Mouse (Mus musculus): ENCODE measurements around the gene 3110082J24Rik.

3110082J24Rik gene

GRCm38 (mm10) chr5:30118018-30118417, 12.1 kb upstream of the 3110082J24Rik start:
- no peak for DNase-seq (ENCODE audit: low spot score in 2 of 2)

DNA sequence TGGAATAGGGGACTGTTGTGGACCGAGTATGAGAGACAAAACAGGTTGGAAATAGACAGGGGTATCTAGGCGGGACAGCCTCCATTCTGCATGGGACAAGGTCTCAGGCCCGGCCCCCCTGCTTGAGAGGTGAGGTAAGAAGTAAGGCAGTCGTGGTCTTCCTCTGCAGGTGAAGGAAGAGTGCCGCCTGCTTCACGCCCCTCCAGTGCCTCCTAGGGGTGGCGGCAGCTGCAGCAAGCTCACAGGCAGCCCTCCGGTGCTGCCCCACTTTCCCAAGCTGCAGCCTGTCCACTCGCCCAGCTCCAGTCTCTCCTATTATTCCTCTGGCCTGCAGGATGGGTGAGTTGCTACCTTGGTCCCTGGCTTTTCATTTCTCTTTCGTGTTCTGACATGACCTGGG, 9.8 kb upstream of the 3110082J24Rik start:
- no peak for DNase-seq (ENCODE audit: low spot score in 2 of 2)

DNA sequence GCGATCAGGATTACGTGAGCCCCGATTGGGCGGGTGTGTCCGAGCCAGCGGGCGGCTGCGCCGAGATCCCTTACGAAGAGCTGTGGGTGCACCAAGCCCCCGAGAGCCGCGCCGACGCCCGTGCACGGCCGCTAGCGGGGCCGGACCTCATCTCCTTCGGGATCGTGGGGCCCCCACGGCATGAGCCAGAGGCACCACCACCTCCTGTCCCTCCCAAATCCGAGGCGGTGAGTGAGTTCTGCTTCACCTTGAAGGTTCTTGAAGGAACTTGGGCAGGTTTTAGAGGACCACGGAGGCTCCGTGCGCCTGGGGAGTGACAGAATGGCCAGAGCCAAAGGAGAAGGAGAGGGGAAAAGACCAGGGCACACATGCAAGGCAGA, 8.9 kb upstream of the 3110082J24Rik start:
- DNase-seq (ENCODE audit: low spot score in 2 of 2) = no peak

GRCm38 (mm10) chr5:30113881-30114760, 8.2 kb upstream of the 3110082J24Rik start:
- DNase-seq (ENCODE audit: low spot score in 2 of 2) = peak; percentile 64 to 79

DNA sequence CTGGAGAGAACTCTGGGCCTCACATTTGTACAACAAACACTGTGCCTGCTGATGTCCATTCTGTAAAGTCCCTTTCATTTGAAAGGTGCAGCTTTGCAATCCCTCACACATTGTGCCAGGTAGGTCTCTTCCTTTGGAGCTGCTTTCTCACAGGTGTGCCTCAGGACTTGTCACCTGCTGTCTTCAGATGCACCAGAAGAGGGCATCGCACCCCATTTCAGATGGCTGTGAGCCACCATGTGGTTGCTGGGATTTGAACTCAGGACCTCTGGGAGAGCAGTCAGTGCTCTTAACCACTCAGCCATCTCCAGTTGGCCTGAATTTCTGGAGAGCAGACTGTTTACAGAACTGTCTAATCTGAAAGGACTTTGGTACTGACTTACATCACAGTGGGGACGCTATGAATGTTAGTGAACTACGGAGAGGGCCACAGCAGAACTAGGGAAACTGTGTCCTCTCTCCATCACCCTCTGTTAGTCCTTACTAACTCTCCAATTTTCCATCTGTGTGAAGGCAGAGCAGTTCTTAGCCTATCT, 6.7 kb upstream of the 3110082J24Rik start:
- DNase-seq (ENCODE audit: low spot score in 2 of 2) = no peak

- DNase-seq (ENCODE audit: low spot score in 2 of 2) = no peak
Observed at GRCm38 (mm10) chr5:30111771-30112170, 5.9 kb upstream of the 3110082J24Rik start.

GRCm38 (mm10) chr5:30111126-30111525, 5.2 kb upstream of the 3110082J24Rik start:
- no peak for DNase-seq (ENCODE audit: low spot score in 2 of 2)

DNA sequence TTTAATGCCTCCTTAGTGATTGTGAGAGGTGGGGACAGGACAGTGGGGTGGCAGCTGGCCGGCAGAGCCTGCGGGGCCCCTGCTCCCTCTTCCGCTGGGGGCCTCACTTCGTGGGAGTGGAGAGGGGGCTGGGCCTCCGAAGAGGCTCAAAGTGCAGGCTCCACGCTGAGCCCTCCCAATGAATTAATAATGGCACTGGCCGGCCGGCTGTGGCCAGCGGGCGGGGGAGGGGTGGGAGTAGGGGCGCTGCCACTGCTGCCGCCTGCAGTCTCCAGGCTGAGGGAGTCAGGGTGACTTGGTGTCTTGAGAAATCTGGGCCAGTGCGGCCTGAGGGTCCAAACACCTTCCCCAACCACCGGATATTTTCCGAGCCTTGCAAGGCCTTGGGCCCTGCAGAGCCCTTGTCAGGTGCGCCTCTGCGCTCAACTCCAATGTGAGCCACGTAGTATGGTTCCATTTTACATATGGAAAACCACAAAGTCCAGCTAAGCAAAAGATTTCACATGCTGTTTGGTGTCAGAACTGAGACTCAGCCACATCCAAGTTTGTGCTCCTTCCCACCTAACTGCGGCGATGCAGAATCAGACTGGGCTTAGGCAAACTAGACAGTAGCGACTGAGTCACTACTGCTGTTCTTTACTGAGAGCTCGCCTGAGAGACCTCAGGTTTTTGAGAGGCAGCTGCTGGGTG, 4.6 kb upstream of the 3110082J24Rik start:
- DNase-seq (ENCODE audit: low spot score in 2 of 2) = no peak

GRCm38 (mm10) chr5:30109899-30110298, 4.0 kb upstream of the 3110082J24Rik start:
- DNase-seq (ENCODE audit: low spot score in 2 of 2) = no peak

DNA sequence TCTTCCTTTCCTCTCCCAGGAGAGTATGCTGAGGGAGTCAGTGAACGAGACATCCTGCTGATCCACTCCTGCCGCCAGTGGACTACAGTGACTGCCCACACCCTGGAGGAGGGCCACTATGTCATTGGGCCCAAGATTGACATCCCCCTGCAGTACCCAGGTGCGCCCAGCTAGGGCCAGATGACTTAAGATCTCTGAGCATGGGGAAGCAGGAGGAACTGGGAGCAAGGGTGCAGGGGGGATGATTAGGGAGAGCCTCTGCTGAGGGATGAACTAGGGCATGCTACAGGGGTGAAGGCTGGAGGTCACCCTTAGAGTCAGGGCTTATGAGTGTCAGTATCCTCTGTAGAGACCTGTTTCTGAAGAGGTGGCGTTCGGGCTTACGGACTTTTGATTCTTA, 2.3 kb upstream of the 3110082J24Rik start:
- no peak for DNase-seq (ENCODE audit: low spot score in 2 of 2)

DNA sequence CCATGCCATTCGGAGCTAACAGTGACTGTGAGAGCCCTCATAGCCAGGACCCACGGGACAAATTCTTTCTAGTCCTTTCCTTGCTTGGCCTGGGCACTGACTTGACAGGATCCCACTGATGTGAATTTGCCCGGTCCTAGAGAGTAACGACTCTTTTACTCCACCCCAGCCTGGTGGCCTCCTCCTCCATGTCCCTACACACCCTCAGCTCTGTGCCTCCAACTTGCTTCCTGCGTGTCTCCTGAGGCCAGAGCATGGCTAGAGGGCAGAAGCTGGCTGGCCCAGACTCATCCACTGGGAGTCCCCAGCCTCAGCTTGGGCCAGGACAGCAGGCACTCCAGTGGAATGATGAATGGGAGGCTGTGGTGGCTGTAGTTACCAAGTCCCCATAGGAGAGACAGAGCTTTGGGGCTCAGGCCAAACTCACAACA, 1.7 kb upstream of the 3110082J24Rik start:
- DNase-seq (ENCODE audit: low spot score in 2 of 2) = no peak

DNA sequence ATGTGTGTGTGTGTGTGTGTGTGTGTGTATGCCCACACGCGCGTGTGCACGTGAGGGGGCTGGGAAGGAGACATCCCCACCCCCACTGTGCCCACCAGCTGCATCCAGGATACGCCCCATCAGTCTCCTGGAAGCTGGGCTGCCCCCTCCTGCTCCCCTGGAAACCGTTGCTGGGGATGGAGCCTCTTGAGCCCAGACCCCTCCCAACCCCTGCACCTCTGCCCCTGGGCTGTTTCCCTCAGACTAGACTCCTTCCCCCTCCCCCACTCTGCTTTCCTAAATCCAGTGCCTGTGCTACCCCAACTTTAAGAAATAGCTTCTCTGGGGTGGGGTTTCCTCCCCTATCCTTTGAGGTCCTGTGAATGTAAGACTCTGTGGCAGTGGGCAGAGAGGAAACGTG, 1.3 kb upstream of the 3110082J24Rik start:
- DNase-seq (ENCODE audit: low spot score in 2 of 2) = no peak

DNA sequence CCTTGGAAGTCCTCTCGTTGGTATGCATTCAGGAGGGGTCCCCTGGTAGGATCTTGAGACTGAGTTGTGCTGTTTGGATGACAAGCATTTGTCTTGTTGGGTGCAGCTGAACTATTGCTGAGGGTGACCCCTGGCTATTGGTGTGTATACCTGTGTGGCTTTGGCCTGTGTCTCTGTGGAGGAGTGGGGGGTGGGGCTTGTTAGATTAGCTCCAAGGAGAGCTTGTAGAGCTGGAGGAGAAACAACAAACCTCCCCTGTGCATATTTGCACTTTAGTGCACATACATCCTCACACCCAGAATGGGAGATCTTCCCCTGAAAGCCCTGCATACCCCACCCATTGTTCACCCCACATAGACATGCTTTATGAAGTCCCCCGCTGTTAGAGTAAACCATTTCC, 870 bp upstream of the 3110082J24Rik start:
- peak in 1 of 2 experiments; percentile 51 for DNase-seq (ENCODE audit: low spot score in 2 of 2)

GRCm38 (mm10) chr5:30104841-30105667, 832 bp downstream of the 3110082J24Rik start, which contains the start of gene Garem2:
Gene Garem2, plus strand, starts transcription at chr5:30105161.
- peak in 1 of 2 experiments; percentile 59 for DNase-seq (ENCODE audit: low spot score in 2 of 2)

GRCm38 (mm10) chr5:30104339-30104738, 1.5 kb downstream of the 3110082J24Rik start:
- DNase-seq (ENCODE audit: low spot score in 2 of 2) = peak in 1 of 2 experiments; percentile 62

- no peak for DNase-seq (ENCODE audit: low spot score in 2 of 2)
Observed at GRCm38 (mm10) chr5:30103340-30103739, 2.5 kb downstream of the 3110082J24Rik start.

GRCm38 (mm10) chr5:30098260-30098659, 7.6 kb downstream of the 3110082J24Rik start:
- no peak for DNase-seq (ENCODE audit: low spot score in 2 of 2)

DNA sequence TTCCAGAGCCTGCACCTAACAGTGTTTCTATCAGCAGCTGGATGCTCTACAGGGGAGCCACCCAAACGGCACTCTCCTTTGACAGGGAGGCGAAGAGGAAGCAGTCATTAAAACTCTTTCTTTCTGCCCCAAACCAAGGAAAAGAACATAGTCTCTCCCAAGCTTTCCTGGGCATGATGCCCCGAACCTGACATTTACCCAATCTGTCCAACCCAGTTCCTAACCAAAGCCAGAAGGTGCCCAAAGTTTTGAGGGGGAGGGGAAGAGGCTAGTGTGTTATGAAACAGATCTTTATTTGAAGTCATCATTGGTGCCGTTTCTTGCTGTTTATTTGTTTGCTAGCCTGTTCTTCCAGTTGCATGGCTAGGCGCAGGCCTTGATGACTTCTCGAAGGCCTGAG, 10.2 kb downstream of the 3110082J24Rik start:
- DNase-seq (ENCODE audit: low spot score in 2 of 2) = no peak

- DNase-seq (ENCODE audit: low spot score in 2 of 2) = no peak
Observed at GRCm38 (mm10) chr5:30094399-30094798, 11.5 kb downstream of the 3110082J24Rik start.

- no peak for DNase-seq (ENCODE audit: low spot score in 2 of 2)
Observed at GRCm38 (mm10) chr5:30092701-30093100, 13.2 kb downstream of the 3110082J24Rik start.
